Mouse (Mus musculus) right cerebral cortex, postnatal 10 days (tissue): ENCODE measurements around the gene Blnk.

Experiments
- DNase-seq, 2 experiments: peaks; one replicate each; pipeline ENCODE4 v3.0.0; 2021; ENCODE audit warnings: low spot score in 2 of 2

Blnk gene

DNA sequence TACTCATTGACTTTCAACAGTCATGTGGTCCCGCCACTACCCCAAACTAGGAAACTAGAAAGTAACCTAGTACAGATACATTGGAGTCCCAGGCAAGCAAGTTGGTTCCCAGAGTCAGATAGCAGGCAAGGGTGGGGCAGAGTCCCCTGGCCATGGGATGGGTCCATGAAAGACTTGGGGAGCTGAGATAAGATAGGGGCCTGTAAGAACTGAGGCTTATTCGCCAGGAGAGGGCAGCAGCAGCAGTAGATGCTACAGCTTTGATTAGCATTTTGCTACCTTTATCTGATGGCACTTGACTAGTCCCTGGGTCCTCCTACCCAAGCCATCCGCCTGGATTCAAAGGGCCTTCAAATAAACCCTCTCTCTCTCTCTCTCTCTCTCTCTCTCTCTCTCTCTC lies 5.2 kb upstream of the Blnk start:
- DNase-seq = no peak

DNA sequence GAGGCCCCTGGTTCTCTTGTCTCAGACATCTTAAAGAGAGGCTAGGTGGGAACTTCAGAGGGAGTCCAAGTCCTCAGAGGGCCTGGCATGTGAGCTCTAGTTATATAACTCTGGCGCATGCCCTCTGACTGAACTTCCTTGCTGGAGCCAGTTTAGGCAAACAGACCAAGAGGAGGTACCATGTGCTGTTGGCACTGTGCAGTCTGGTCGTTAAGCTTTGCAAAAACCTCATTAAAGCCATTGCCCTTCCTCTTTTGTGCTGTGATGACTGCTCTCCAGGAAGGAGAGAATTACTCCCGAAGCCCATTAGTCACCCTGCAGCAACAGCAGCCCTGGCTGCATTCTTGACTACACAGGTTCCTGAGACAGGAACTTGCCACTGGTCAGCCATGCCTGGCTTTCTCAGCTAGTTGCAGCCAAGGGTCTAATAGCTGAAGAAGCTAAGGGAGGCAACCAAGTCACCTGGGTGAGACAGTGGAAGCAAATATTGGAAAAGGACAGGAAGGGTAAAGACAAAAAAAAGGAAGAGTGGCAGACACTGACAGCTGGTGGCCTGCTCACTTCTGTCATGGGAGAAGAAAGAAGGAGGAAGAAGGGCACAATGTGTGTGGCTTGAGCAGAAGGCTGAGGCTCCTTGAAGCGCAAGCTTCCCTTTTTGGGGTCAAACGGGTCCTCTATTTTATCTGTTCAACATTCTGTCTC lies 4.3 kb upstream of the Blnk start:
- DNase-seq = no peak

DNA sequence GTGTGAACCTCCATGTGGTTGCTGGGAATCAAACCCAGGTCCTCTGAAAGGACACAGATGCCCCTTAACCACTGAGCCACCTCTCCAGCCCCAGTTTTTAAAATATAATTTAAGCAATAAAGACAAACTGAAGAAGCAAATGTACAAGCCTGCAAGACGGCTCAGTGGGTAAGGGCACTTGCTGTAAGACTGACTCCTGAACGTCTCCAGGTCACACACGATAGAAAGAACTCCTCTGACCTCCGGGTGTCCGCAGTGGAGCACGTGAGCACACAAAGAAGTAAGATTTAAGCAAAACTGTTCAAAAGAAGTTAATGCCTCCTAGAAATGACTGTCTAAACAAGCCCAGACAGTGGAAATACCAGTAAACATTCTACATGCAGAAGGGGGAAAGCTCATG lies 2.4 kb upstream of the Blnk start:
- DNase-seq = no peak

GRCm38 (mm10) chr19:40995449-40996401 lies 1.4 kb upstream of the Blnk start:
- no peak for DNase-seq

DNA sequence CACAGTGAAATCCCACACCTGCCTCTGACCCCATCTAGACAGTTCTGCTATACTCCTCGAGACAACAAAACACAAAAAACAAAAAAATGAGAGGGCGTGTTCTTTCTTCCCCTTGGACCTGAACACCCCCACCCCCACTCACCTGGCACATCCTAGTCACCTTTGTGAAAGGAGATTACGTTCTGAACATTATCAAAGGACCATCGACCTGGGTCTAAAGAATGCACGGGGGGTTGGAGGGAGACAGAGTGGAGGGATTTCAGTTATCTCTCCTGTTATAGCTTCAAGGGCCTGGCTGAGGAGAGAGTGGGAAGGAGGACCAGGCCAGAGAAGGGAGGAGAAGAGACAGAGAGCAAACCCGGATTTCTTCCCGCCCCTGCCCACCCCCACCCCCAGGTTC lies 576 bp upstream of the Blnk start:
- DNase-seq = no peak

DNA sequence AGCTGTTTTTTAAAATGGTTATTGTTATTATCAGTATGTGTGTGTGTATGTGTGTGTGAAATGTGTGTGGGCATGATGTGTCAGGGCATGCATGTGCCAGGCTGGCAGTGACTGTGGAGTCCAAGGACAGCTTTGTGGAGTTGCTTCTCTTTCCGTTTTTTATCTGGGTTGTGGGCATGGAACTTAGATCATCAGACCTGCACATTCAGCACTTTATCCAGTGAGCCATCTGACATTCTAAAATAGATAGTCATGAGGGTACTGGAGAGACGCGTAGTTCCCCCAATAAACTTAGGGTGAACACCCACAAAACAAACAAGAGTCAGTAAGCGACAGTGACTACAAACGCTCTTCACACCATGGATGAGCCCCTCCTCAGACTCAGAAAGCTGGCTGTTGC lies 979 bp downstream of the Blnk start:
- no peak for DNase-seq

DNA sequence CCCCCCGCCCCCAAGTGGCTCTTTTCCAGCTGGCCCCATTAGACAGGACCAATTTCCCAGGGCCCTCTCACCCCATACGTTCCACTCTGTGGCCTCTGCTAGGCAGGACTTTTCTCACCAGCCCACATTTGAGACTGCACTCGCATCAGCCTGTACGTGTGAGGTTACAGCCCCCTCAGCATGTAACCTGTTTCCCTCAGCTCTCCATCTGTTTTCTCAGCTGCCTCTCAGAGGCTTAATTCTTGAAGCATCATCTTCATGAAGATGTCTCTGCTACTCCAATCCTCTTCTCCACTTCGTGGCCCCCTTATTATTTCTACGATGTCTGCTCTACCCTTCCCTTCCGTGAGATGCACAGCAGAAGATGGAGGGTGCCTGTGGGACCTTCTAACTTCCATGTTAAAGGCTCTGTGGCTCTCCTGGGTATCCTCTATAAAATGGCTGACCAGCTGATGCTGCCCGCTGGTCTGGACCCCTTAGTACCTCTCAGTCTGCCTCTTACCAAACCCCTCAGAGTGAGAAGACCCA lies 1.8 kb downstream of the Blnk start:
- no peak for DNase-seq

- no peak for DNase-seq
These were observed 2.2 kb downstream of the Blnk start for GRCm38 (mm10) chr19:40992096-40992495.

DNA sequence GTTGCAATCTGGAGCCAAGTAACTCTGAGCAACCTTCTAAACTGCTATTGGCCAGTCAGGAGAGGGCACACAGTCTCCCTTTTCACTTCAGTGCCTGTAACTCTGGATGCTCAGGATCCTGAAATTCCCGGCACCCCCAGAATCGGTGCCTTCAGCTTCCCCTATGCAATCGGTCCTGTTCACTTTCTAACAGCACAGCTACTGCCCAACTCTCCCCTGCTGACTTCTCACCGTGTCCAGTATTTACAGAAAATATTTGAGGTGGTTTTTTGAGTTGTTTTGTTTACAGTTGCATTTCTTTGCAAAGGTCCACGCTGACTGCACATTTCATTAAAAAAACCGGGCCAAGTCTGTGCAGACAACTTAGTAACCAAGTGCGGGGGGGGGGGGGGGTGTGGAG lies 2.7 kb downstream of the Blnk start:
- DNase-seq = no peak

DNA sequence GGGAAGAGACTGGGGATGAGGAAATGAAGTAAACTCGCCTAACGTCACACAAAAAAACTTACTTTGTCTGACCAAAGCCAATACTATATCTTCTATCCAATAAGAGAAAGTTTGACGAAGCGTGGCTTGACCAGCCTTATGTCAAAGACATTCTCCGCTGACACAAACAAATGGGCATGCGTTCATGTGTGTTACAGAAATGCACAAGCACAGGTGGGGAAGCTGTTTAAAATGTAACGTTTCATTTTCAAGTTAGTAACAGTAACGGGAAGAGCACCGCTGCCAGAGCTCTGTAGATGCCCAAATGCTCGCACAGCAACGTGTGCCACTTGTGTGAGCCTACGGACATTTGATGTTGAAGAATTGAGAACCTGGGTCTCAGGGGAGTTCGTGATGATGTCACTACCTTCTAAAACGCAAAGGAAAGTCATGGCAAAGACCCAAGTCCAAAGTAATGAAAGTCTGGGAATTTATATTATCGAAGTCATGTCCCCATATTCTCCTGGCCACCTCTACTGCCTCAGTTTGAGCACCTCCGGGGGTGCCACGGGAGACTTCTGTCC lies 3.5 kb downstream of the Blnk start:
- no peak for DNase-seq

- no peak for DNase-seq
These were observed 4.3 kb downstream of the Blnk start for GRCm38 (mm10) chr19:40989961-40990600.

GRCm38 (mm10) chr19:40988856-40989255 lies 5.5 kb downstream of the Blnk start:
- no peak for DNase-seq

DNA sequence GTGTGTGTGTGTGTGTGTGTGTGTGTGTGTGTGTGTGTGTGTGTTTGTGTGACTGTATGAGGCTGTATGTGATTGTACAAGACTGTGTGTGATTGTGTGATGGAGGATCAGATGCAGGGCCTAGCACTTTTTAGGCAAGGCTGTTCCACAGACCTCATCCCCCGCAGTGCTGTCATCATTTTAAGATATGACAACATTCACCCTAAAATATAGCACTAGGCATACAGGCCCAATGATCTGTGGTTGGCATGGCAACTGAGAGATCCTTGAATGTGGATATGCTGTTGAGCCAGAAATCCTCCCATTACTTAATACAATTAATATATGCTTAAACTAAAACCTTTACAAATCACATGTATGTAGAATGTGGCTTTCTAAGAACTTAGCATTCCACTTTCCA lies 9.8 kb downstream of the Blnk start:
- DNase-seq = peak; percentile 57 to 76

DNA sequence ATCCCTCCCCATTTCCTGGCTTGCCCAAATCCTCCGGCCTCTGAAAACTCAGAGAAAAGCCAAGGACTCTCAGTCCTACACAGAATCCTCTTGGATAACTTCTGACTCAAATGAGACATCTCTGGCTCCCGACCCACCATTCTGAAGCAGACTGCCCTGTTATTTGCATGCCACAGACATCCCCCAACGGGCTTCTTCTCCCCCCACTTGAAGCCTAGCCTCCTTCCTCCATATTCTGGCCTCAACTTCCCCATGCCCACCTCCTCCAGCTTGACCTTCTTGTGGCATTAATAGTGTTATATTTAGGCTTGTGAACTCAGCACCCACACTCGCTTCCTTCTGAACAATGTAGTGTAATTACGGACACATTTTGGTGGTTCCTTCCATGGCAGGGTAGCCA lies 13.7 kb downstream of the Blnk start:
- no peak for DNase-seq

DNA sequence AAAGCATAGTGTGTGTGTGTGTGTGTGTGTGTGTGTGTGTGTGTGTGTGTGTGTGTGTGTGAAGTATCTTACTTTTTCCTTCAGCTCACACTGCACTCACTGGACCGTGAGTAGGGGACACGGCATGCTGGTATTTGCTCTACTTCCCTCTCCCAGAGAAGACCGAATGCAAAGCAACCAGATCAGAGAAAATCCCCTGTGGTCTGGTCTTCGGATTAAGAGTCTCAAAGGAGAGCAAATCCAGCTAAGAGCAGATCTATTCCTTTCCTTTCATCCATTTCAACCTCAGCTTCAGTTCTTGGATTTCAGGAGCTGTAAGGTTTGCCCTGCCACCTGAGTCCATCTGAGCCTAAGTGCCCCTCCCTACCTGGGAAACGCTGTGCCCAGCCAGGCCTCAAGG lies 16.3 kb downstream of the Blnk start:
- no peak for DNase-seq

DNA sequence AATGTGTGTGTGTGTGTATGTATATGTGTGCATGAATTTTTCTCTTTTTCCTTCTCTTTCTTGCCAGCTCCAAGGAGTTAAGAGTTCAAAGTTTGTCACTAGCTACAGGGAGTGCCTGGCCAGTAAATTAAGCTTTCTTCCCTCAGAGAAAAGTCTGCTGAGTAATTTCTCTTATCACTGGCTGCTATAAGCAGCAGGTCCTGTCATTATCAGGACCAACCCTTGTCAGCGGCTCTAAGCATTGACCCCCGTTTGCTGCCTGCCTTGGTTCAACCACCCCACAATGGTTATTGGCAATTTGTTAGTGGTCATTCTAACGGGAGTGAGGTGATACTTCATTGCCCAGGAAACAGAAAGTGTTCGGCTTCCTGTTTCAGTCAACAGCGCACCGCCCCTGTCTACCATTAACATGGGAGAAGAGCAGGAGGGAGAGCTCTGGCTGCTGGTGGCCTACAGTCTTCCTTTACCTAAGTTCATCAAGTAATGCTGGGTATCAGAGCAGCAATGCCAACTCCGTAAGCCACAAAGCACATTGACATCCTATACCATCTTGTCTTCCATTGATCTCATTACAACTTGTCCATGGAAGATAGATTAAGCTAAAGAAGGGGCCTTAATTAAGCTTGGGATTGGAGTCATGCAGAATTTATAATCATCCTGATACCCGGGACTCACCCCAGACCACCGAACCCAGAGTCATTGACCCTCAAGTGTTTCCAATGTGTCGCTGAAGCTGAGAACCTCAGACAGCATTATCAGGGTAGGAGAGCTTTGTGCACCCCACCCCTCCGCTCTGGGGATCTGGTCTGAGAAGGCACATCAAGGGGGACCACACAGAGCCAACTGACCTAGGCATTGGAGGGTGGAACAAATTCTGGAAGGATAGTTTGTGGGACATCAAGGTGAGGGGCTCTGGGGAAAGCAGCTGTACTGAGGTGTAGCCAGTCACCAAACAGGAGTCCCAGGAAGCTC lies 17.1 kb downstream of the Blnk start:
- DNase-seq = no peak

DNA sequence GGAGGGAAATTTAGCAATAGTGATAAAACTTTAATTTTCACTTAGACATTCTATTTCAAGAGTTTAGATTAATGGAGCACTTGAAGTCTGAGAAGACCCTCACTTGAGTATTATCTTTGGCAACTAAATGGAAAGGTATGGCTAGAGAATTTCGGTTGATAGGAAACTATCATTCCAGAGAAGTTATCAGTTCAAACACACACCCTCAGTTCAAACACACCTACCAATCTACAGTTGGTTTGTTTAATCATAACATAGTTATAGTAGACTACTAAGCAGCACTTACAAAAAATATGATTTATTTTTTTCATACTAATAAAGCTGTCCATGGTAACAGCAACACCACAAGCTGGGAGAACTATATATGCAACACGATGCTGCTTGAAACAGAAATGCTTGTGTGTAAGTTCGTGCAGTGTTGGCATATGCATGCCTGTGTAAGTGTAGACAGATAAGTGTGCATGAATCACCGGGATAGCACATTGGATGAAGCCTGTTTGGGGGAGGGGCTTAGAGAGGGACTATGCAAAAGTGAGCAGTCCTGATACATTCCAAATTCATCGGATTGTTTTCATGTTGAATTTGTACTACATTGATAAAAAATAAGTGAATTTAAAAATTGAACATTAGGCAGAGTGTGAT lies 22.9 kb downstream of the Blnk start:
- no peak for DNase-seq

DNA sequence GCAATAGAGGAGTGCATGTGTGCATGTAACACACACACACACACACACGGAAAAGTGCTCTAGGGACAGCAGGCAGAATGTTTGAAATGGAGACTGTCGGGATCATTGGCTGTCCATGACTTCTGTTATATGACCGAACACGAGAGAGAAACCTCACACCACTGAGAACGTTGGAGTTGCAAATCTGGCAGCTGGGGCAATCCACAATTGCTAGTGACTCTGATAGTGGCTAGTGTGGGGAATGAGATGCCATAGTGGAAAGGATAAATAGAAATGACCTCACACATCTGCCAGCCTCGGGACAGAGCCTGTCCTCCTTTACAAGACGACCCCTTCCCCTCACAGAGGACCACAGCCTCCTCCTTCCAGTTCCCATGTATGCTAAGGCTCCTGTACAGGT lies 23.6 kb downstream of the Blnk start:
- DNase-seq = no peak

DNA sequence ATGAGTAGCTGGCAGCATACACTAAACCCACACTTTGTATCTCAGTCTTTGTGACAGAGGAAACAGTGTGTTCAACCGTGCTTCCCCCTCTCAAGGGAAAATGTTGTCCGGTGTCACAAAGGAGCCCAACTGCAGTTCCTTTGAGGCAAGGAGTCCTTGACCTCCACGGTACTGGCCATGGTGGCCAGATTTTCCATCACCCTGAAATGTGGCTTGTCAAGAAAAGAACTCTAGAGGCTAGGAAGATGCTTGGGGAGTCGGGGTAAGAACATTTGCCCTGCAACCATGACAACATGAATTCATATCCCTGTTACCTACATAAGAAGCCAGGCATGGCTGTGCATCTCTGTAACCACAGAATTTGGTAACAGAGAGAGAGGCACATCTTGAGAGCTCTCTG lies 24.0 kb downstream of the Blnk start:
- no peak for DNase-seq
